Mouse (Mus musculus) heart, adult 18-20 months (tissue): ENCODE results near the gene Srek1ip1. TPM values are rescaled to one million over a fixed set of nuclear protein-coding genes. Genes with fewer than 3 reads are reported as not detected.

Source experiments
- DNase-seq, 2 experiments: peaks; one replicate each; pipeline ENCODE4 v3.0.0; 2021 to 2022; ENCODE audit warnings: mixed read lengths in 1 of 2
- total RNA-seq, 2 experiments: library from RNA; stranded (reverse); gene quantifications; 2 replicates each; pipeline ENCODE4 v1.2.3; 2021

The Srek1ip1 gene
- total RNA-seq, 2 experiments from 2014 or later, result 19.9 to 24.1 TPM

DNA sequence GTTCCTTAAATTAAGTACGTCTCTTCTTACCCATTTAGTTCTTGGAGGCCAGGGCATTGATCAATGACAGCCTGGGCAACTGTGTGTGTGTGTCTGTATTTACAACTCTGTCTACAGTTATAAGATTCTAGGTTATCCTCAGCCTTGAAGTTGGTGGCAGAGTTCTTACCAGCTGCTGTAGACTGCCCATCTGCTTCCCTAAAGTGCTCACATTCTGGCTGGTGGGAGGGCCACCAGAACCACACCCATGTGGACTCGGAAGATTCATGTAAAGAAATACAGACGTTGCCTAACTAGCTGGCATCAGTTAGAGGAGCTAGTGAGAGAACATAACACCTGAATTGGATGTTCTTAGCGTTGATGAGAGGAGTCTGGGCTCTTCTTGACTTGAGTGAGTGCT lies 49.7 kb downstream of the Srek1ip1 start:
- no peak for DNase-seq

DNA sequence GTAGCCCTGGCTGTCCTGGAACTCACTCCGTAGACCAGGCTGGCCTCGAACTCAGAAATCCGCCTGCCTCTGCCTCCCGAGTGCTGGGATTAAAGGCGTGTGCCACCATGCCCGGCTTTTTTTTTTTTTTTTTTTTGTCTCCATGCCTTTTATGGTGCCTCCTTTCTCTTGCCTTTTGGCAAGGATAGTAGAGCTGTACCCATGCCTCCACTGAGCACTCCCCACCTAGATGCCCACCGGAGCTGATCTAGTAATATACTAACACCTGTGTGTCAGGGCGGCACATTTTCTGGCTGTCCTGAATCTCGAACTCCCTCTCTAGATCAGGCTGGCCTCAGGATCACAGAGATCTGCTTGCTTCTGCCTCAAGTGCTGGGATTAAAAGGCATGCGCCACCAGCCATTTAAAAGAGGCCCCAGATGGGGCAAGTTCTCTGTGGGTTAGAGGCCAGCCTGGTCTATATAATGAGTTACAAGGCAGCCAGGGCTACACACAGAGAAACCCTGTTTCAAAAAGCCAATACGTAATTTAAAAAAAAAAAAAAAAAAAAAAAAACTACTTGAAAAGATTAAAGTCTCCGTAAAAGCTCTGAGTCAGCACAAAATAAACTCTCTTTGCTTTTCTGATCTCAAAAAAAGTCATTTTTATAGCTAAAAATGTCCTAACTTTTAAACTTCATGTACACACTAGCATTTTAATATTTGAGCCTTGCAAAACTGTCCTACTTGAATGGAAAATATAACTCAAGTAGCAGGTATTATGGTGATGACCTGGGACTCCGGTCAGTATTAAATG lies 51.2 kb downstream of the Srek1ip1 start:
- no peak for DNase-seq

DNA sequence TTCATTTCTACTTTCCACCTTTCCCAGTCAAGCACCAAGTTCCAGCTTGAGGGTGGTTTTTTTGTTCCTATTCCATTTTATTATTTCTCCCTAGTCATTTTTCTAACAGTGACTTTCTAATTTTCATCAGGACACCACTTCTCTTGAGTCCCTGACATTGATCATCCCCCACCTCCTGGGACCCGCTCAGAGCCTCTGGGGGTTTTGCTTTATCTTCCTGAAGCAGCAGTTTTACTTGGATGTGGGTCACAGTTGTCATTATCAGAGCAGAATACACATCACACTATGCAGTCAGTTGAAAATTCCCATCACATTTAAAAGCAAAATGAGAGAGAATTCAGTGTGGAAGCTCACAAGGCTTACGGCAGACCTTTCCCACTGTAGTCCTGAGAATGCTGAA lies 61.4 kb downstream of the Srek1ip1 start:
- DNase-seq, result no peak

DNA sequence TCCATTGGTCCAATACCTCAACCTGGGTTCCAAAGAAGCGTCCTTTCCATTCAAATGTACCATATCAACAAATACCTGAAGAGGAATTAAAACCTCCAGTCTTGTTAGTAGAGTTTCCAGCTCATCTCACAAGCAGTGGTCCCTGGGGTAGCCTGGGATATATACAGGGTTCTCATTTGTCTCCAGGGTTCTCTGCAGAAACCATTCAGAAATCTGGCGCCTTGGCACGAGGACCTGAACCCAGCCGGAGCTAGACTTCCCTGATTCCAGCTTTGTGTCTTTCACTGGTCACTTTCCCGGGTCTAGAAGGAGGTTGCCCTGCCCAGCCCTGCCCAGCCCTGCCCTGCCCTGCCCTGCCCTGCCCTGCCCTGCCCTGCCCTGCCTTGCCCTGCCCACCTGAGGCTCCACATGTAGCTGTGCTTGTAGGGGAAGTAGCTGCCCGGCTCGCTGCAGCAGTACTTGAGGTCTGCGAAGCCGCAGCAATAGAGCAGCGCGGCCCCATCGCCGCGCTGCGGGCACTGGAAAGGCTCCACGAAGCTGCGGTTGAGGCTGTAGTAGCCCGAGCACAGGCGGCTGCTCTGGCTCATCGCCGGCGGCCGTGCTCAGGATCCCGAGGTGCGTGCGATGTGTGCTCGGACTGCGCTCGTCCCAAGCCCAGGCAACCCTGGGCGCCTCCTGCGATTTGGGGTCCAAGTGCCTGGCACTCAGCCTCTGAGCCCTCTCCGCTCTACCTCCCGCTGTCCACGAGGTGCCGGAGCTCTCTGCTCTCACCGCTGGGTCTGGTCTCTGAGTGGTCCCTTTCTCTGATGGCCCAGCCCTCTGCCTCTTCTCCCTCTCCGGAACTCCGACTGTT lies 71.1 kb downstream of the Srek1ip1 start, which contains the start of gene Shisal2b:
TSS of gene Shisal2b (minus strand) at position 767 of the 853 bp plus-strand sequence.
- DNase-seq, result peak in 1 of 2 experiments; percentile 6

DNA sequence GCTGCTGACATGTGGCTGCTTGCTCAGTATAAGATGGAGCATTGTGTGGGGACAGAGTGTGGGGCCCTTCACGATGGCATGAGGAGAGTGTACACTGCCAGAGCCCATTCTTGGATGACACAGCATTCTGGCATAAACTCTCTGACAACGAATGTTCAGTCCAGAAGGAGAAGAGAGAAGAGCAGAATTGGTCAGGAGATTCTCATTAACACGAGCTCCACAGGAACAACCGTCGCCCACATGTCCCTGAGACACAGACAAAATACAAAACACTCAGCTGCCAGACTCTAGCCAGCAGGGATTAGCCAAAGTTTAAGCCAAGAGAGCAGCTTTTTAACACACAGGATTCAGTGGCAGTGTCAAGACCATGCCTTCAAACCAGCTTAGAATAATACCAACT lies 74.4 kb downstream of the Srek1ip1 start:
- DNase-seq, result no peak

DNA sequence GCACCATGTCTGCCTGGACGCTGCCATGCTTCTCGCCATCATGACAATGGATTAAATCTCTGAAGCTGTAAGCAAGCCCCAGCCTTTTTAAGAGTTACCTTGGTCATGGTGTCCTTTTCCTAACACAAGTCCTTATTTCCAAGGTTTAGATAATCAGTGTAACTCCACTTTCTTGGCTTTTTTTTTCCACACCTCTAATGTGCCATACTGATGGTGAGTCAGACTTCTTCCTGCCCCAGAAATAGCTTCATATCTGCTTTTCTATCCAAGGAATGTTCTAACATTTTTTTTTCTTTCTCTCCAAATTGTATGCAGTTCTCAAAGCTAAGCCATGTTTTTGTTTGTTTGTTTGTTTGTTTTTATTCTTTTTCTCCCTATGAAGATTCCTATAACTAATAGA lies 77.6 kb downstream of the Srek1ip1 start:
- DNase-seq, result no peak

DNA sequence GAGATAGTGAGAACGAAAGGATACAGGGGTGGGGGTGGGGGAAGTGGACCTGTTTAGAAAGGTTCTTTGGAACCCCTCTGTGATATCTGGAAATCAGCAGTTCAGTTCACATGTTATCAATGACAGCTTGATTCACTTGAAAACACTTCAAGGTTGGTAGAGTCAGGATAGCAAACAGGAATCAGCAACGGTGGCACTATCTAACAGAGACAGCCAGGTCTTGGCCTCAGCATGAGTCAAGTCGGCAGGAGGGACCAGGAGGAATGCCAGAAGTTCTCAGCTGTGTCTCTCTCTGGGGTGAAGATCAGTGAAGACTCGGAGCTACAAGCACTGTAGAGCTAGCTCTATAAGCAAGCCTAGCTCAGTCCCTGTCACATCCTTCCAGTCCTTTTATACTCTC lies 86.2 kb downstream of the Srek1ip1 start:
- DNase-seq, result no peak

DNA sequence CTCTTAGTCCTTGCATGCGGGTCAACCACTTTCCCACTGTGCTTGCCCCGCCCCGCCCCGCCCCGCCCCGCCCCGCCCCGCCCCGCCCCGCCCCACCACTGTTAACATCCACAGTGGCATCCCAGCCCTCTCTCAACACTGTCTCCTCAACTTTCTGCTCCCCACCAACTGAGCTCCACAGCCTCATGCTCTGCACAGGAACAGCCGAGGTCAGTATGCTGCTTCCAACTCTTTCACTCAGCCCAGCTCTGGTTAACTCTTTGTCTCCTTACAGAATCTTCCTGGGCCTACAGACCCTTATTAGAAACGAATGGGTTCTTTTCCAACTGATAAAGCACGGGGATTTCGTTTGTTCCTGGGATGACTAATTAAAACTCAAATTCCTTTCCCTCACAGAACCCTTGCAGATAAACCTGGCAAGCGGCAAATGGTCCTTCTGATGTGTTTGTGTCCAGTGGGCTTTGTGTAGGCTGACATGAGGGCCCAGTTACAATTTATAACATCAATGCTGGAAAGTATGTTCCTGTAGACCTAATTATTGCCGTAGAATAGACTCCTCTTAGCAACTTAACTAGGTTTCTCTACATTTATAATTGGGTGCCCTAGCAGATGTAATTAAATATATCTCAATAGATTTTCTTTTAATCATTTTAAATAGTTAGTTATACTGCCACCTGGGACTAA lies 91.4 kb downstream of the Srek1ip1 start:
- DNase-seq, result no peak

DNA sequence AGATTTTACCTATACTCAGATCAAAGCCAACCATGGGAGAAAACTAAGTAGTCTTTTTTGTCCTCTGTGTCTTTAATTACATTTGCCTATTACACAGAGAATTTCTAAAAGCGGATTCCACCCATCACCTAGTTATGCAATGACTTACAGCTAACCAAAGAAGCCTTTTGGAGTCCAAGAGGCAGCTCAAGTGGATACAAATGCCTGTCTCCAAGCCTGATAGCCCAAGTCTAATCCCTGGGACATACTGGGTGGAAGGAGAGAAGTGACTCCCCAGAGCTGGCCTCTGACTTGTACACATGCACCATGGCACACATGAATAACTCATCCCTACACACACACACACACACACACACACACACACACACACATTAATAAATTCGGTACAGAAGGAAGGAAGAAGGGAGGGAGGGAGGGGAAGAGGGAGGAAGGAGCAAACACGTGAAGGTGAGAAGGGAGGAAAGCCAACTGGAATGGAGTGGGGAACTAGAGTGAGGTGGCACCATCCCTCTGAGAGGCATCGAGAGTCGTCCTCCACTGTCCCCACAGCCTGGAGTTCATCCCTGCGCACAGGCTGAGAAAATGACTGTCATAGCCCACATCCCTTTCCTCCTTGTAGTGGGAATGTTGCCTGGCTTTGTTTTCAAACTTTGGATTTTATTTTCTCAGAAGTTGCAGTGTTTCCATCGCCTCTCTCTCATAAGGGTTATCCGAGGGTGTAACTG lies 94.2 kb downstream of the Srek1ip1 start:
- no peak for DNase-seq

Other genes starting within 250 kb of the Srek1ip1 start
- 10 to 100 TPM; 12.9 to 17.3 TPM for gene Cwc27, start 24.7 kb downstream of the Srek1ip1 start, total RNA-seq
- gene Shisal2b, start 71.4 kb downstream of the Srek1ip1 start, total RNA-seq, result not detected